Mouse (Mus musculus): ENCODE results near the gene Fgd1. TPM values are rescaled to one million over a fixed set of nuclear protein-coding genes. Genes with fewer than 3 reads are reported as not detected.

The Fgd1 gene
- polyA plus RNA-seq, 1 experiment from 2014 or later = 10.9 TPM

DNA sequence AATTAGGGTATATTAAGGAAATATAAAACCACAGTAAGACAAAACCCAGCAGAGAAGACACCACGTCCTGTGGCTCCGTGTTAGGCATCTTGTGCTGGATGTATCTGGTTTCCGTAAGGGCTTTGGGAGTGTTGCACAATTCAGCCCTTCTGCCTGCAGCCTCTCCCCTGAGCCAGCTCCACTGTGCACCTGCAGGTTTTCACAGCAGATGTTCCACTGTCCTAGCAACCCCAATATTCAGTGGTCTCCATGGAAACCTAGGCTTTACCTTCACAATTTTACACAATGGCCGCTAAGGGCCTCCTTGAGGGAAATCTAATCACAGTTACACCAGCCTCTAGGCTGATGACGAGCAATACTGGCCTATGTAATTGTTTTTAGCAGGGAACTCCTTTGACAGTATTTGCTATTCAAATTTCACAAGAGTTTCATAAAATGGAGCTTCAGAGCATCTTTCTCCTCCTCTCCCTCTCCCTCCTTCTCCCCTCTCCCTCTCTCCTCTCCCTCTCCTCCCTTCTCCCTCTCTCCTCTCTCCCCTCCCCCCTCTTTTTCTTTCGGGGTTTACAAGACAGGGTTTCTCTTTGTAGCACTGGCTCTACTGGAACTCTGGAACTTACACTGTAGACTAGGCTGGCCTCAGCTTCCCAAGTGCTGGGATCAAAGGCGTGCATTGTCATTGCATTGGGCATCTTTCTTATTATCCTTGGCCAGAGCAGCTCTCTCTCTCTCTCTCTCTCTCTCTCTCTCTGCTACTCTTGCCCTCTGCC is 61.5 kb downstream of the Fgd1 start:
- peak overlapping the region; percentile 64; the same call in 1 of the 2 replicates for H3K27ac ChIP-seq (replicated peaks)
- H3K4me3 ChIP-seq = no peak overlapping the region
- 0 out of 2 replicates have a peak, but pooled peaks cover 4% of the 10 kb centered on the region for H3K4me1 ChIP-seq (replicated peaks)
- peak; percentile 91 for ATAC-seq (ENCODE audit: low read depth)
- no peaks in the 10 kb centered on the region for H3K9me3 ChIP-seq
- H3K4me2 ChIP-seq = no peak overlapping the region
- no peak overlapping the region for H3K9ac ChIP-seq
- WGBS = 48% methylated on average over 7 of the region's 7 CpGs
- H3K36me3 ChIP-seq = no peaks in the 10 kb centered on the region
- no peaks in the 10 kb centered on the region for H3K27me3 ChIP-seq

GRCm38 (mm10) chrX:151116795-151117194 is 70.8 kb downstream of the Fgd1 start:
- Histone ChIP-seq H3K9ac (no peak overlapping the region), H3K4me2 (no peak overlapping the region), H3K27me3 (peaks cover 6% of the 10 kb centered on the region; the same call in 1 of the 2 replicates), H3K36me3 (no peaks in the 10 kb centered on the region), H3K27ac (replicated peaks) (no peak overlapping the region), H3K4me1 (replicated peaks) (no peaks in the 10 kb centered on the region), H3K9me3 (no peaks in the 10 kb centered on the region), H3K4me3 (no peak overlapping the region)
- WGBS = 15% methylated on average over 7 of the region's 7 CpGs
- ATAC-seq (ENCODE audit: low read depth) = peak; percentile 59; the same call in 1 of the 2 replicates

GRCm38 (mm10) chrX:151117432-151117831 is 71.5 kb downstream of the Fgd1 start:
- peak; percentile 75; the same call in 1 of the 2 replicates for ATAC-seq (ENCODE audit: low read depth)
- H3K9ac ChIP-seq = no peak overlapping the region
- WGBS = 10% methylated on average over 2 of the region's 2 CpGs
- no peak overlapping the region for H3K27ac ChIP-seq (replicated peaks)
- H3K4me1 ChIP-seq (replicated peaks) = no peaks in the 10 kb centered on the region
- H3K27me3 ChIP-seq = peaks cover 6% of the 10 kb centered on the region; the same call in 1 of the 2 replicates
- H3K4me3 ChIP-seq = no peak overlapping the region
- no peaks in the 10 kb centered on the region for H3K9me3 ChIP-seq
- H3K36me3 ChIP-seq = no peaks in the 10 kb centered on the region
- H3K4me2 ChIP-seq = no peak overlapping the region

- 76% methylated on average over 2 of the region's 2 CpGs for WGBS
- H3K4me3 ChIP-seq = no peak overlapping the region
- H3K4me2 ChIP-seq = no peak overlapping the region
- H3K4me1 ChIP-seq (replicated peaks) = no peaks in the 10 kb centered on the region
- no peak overlapping the region for H3K9ac ChIP-seq
- H3K9me3 ChIP-seq = no peaks in the 10 kb centered on the region
- ATAC-seq (ENCODE audit: low read depth) = no peak
- H3K36me3 ChIP-seq = no peaks in the 10 kb centered on the region
- no peak overlapping the region for H3K27ac ChIP-seq (replicated peaks)
- no peaks in the 10 kb centered on the region for H3K27me3 ChIP-seq
Observed at GRCm38 (mm10) chrX:151123933-151124332, 78.0 kb downstream of the Fgd1 start.

- no peak overlapping the region for H3K9ac ChIP-seq
- no peaks in the 10 kb centered on the region for H3K27me3 ChIP-seq
- no peak for ATAC-seq (ENCODE audit: low read depth)
- no peak overlapping the region for H3K27ac ChIP-seq (replicated peaks)
- H3K9me3 ChIP-seq = no peaks in the 10 kb centered on the region
- H3K4me1 ChIP-seq (replicated peaks) = no peaks in the 10 kb centered on the region
- no peak overlapping the region for H3K4me3 ChIP-seq
- no peaks in the 10 kb centered on the region for H3K36me3 ChIP-seq
- 75% methylated on average over 3 of the region's 3 CpGs for WGBS
- no peak overlapping the region for H3K4me2 ChIP-seq
Observed at GRCm38 (mm10) chrX:151130493-151130892, 84.5 kb downstream of the Fgd1 start.

GRCm38 (mm10) chrX:151132785-151133184 is 86.8 kb downstream of the Fgd1 start:
- H3K9ac ChIP-seq = no peak overlapping the region
- no peaks in the 10 kb centered on the region for H3K36me3 ChIP-seq
- ATAC-seq (ENCODE audit: low read depth) = no peak
- no peak overlapping the region for H3K27ac ChIP-seq (replicated peaks)
- WGBS = 25% methylated on average over 10 of the region's 10 CpGs
- H3K4me2 ChIP-seq = no peak overlapping the region
- H3K4me3 ChIP-seq = no peak overlapping the region
- no peaks in the 10 kb centered on the region for H3K9me3 ChIP-seq
- no peaks in the 10 kb centered on the region for H3K27me3 ChIP-seq
- H3K4me1 ChIP-seq (replicated peaks) = no peaks in the 10 kb centered on the region

Other genes with a start within 250 kb of the Fgd1 start
- gene Maged2, start 231.8 kb upstream of the Fgd1 start, polyA plus RNA-seq (2015; fragmentation: Nextera tagmentation; extraction: Ambion mirVana) = 408 and 440 TPM in 2 replicates
- gene Gnl3l, start 28.8 kb upstream of the Fgd1 start, polyA plus RNA-seq (2015; fragmentation: Nextera tagmentation; extraction: Ambion mirVana) = 70.7 and 74.4 TPM in 2 replicates
- 35.6 and 38.0 TPM in 2 replicates for gene Tsr2, start 50.4 kb downstream of the Fgd1 start, polyA plus RNA-seq (2015; fragmentation: Nextera tagmentation; extraction: Ambion mirVana)
- gene Wnk3, start 151.9 kb downstream of the Fgd1 start, polyA plus RNA-seq (2015; fragmentation: Nextera tagmentation; extraction: Ambion mirVana) = 10.2 and 11.9 TPM in 2 replicates